Mouse (Mus musculus) kidney, adult 2 months (tissue): ENCODE data around the gene Hsp90ab1. TPM values are rescaled to one million over a fixed set of nuclear protein-coding genes. Genes with fewer than 3 reads are reported as not detected.
A peak's percentile ranks its signal among the peaks of the same experiment; 100 is the strongest.

ENCODE experiments used
- DNase-seq: peaks from one replicate; pipeline ENCODE4 v3.0.0; 2021
- H3K27ac ChIP-seq: fragments of 200-500 bp; 2 replicates; pipeline ENCODE4 v1.5.1; 2012; ENCODE audit warnings: low read depth, low read length, control low read depth, inconsistent platforms; ENCODE audit not compliant: insufficient read depth
- H3K27me3 ChIP-seq: fragments of 200-500 bp; replicated peaks from 2 replicates; pipeline ENCODE4 v1.6.1; 2012; ENCODE audit warnings: mild to moderate bottlenecking, moderate library complexity, low read length, inconsistent platforms; ENCODE audit not compliant: control insufficient read depth, insufficient read depth
- H3K36me3 ChIP-seq: fragments of 200-500 bp; 2 replicates; pipeline ENCODE4 v1.6.1; 2012; ENCODE audit warnings: mild to moderate bottlenecking, moderate library complexity, low read length, inconsistent platforms; ENCODE audit not compliant: control insufficient read depth, insufficient read depth
- H3K4me1 ChIP-seq: fragments of 200-500 bp; 2 replicates; pipeline ENCODE4 v1.6.1; 2011; ENCODE audit warnings: low read length; ENCODE audit not compliant: control insufficient read depth, insufficient read depth
- H3K4me3 ChIP-seq: fragments of 200-500 bp; 2 replicates; pipeline ENCODE4 v1.5.1; 2011; ENCODE audit warnings: mild to moderate bottlenecking, low read depth, low read length, control low read depth; ENCODE audit not compliant: insufficient read depth
- CTCF ChIP-seq: fragments of 200-500 bp; conservative IDR thresholded peaks from 2 replicates; pipeline ENCODE4 v1.5.1; 2011; ENCODE audit warnings: low read depth, mild to moderate bottlenecking, control low read depth, low read length, moderate library complexity, mixed read lengths; ENCODE audit not compliant: insufficient read depth, insufficient read length
- POLR2A ChIP-seq: fragments of 200-500 bp; IDR thresholded peaks from one replicate; pipeline ENCODE4 v1.6.1; 2011; ENCODE audit warnings: low read depth, low read length, control low read depth
- WGBS: fragments of 180-500 bp; shearing (Covaris S2); methylation state at CpG from one replicate; pipeline ENCODE4 v1.1.7; 2018; 5-methylcytosine and 5-hydroxymethylcytosine counted together
- polyA plus RNA-seq: library from polyadenylated mRNA; depleted of rRNA; stranded (reverse); fragments of >200 nt; gene quantifications from 2 replicates; pipeline ENCODE4 v1.2.3, GENCODE M21; 2012

Gene Hsp90ab1
- polyA plus RNA-seq, 1 experiment: 408 TPM

- H3K4me3 ChIP-seq: peak overlapping the region; percentile 66
- 20% methylated on average over 23 of the region's 23 CpGs for WGBS
- TF ChIP-seq CTCF: no peak
- no peak for TF ChIP-seq POLR2A
- H3K27me3 ChIP-seq: no peaks in the 10 kb centered on the region
- peaks cover 27% of the 10 kb centered on the region for H3K4me1 ChIP-seq
- DNase-seq: no peak
- peak overlapping the region; percentile 3; the same call in 1 of the 2 replicates for H3K27ac ChIP-seq
- H3K36me3 ChIP-seq: no peaks in the 10 kb centered on the region
Measured at GRCm38 (mm10) chr17:45595736-45596390, 22.8 kb upstream of the Hsp90ab1 start.

GRCm38 (mm10) chr17:45594881-45595735 is 22.0 kb upstream of the Hsp90ab1 start:
- no peaks in the 10 kb centered on the region for H3K36me3 ChIP-seq
- 4% methylated on average over 58 of the region's 58 CpGs for WGBS
- H3K4me3 ChIP-seq: peak overlapping the region; percentile 66
- peaks cover 28% of the 10 kb centered on the region for H3K4me1 ChIP-seq
- DNase-seq: peak; percentile 80
- TF ChIP-seq POLR2A (peak; percentile 4), CTCF (no peak)
- H3K27me3 ChIP-seq: no peaks in the 10 kb centered on the region
- peak overlapping the region; percentile 44 for H3K27ac ChIP-seq

- WGBS: 56% methylated on average over 8 of the region's 8 CpGs
Measured at GRCm38 (mm10) chr17:45594195-45594594, 21.1 kb upstream of the Hsp90ab1 start.

GRCm38 (mm10) chr17:45593479-45593878 is 20.4 kb upstream of the Hsp90ab1 start:
- peak overlapping the region; percentile 13; the same call in 1 of the 2 replicates for H3K4me3 ChIP-seq
- H3K27ac ChIP-seq: peak overlapping the region; percentile 92
- TF ChIP-seq POLR2A (no peak), CTCF (peak; percentile 37; the same call in 1 of the 2 replicates)
- 45% methylated on average over 8 of the region's 8 CpGs for WGBS
- DNase-seq: peak; percentile 53
- H3K27me3 ChIP-seq: no peaks in the 10 kb centered on the region
- no peaks in the 10 kb centered on the region for H3K36me3 ChIP-seq
- H3K4me1 ChIP-seq: peaks cover 28% of the 10 kb centered on the region

More at GRCm38 (mm10) chr17:45594195-45594594, 21.1 kb upstream of the Hsp90ab1 start:
- H3K4me1 ChIP-seq: peaks cover 28% of the 10 kb centered on the region
- DNase-seq: no peak
- TF ChIP-seq POLR2A: no peak
- no peak for TF ChIP-seq CTCF
- H3K4me3 ChIP-seq: peak overlapping the region; percentile 12; the same call in 1 of the 2 replicates
- H3K27ac ChIP-seq: no peak overlapping the region
- no peaks in the 10 kb centered on the region for H3K27me3 ChIP-seq
- H3K36me3 ChIP-seq: no peaks in the 10 kb centered on the region

- WGBS: 47% methylated on average over 8 of the region's 8 CpGs
- H3K36me3 ChIP-seq: no peaks in the 10 kb centered on the region
- peaks cover 28% of the 10 kb centered on the region for H3K4me1 ChIP-seq
- H3K27me3 ChIP-seq: no peaks in the 10 kb centered on the region
- H3K4me3 ChIP-seq: peak overlapping the region; percentile 34
- DNase-seq: peak; percentile 70
- no peak for TF ChIP-seq POLR2A
- TF ChIP-seq CTCF: no peak
- H3K27ac ChIP-seq: peak overlapping the region; percentile 92
Measured at GRCm38 (mm10) chr17:45592606-45593431, 19.7 kb upstream of the Hsp90ab1 start.

GRCm38 (mm10) chr17:45591701-45592605 is 18.9 kb upstream of the Hsp90ab1 start:
- DNase-seq: peak; percentile 66
- Histone ChIP-seq H3K4me3 (peak overlapping the region; percentile 34), H3K36me3 (no peaks in the 10 kb centered on the region), H3K4me1 (peaks cover 25% of the 10 kb centered on the region), H3K27ac (peak overlapping the region; percentile 92), H3K27me3 (no peaks in the 10 kb centered on the region)
- no peak for TF ChIP-seq CTCF
- TF ChIP-seq POLR2A: no peak
- 26% methylated on average over 16 of the region's 16 CpGs for WGBS
